In genomic region chr13:93304251-93305001, GRCm38 (mm10) we compare ENCODE assay signal across 8 mouse cellular contexts. TPM values are rescaled to one million over a fixed set of nuclear protein-coding genes. Genes with fewer than 3 reads are reported as not detected.
DNase-seq lines count a peak whose midpoint lies in the region; ATAC-seq and TF ChIP-seq lines count a peak whose summit lies in the region.

No protein-coding gene starts in this region.

- H3K4me2 ChIP-seq in heart, embryonic 13.5 days = peak overlapping the region; percentile 76
- H3K4me2 ChIP-seq in kidney, postnatal 0 days (ENCODE audit: low read length) = peak overlapping the region; percentile 81
- H3K4me2 ChIP-seq in lung, embryonic 15.5 days = peak overlapping the region; percentile 80

- peaks cover 2% of the 10 kb centered on the region for H3K36me3 ChIP-seq in G1E (replicated peaks)
- H3K36me3 ChIP-seq in heart, embryonic 13.5 days = no peaks in the 10 kb centered on the region
- H3K36me3 ChIP-seq in kidney, postnatal 0 days (ENCODE audit: insufficient read depth, low read length) = no peaks in the 10 kb centered on the region
- no peaks in the 10 kb centered on the region for H3K36me3 ChIP-seq in lung, embryonic 15.5 days

- H3K4me1 ChIP-seq in cerebellum, adult 2 months (ENCODE audit: control insufficient read depth, insufficient read depth, low read length) = no peaks in the 10 kb centered on the region; the same call in 1 of the 2 replicates
- H3K4me1 ChIP-seq in G1E (ENCODE audit: insufficient read depth, low read depth, low read length) = peaks cover 40% of the 10 kb centered on the region
- peaks cover 32% of the 10 kb centered on the region for H3K4me1 ChIP-seq in heart, embryonic 13.5 days
- H3K4me1 ChIP-seq in kidney, postnatal 0 days (replicated peaks; ENCODE audit: insufficient read depth, low read length) = no peaks in the 10 kb centered on the region
- H3K4me1 ChIP-seq in lung, embryonic 15.5 days = peaks cover 11% of the 10 kb centered on the region; the same call in 1 of the 2 replicates

- no peaks in the 10 kb centered on the region for H3K9me3 ChIP-seq in G1E (replicated peaks)
- no peaks in the 10 kb centered on the region for H3K9me3 ChIP-seq in heart, embryonic 13.5 days
- no peaks in the 10 kb centered on the region for H3K9me3 ChIP-seq in kidney, postnatal 0 days (replicated peaks; ENCODE audit: low read length)
- no peaks in the 10 kb centered on the region for H3K9me3 ChIP-seq in lung, embryonic 15.5 days

- no peak for TF ChIP-seq CTCF in cerebellum, adult 2 months (IDR thresholded peaks at IDR 0.05; ENCODE audit: borderline replicate concordance, insufficient read depth, low read depth, low read length)
- no peak for TF ChIP-seq CTCF in G1E (IDR thresholded peaks at IDR 0.05; ENCODE audit: low read depth, low read length)
- TF ChIP-seq CTCF in kidney, postnatal 0 days (IDR thresholded peaks at IDR 0.05; ENCODE audit: low read depth) = no peak

- H3K27ac ChIP-seq in cerebellum, adult 2 months (ENCODE audit: insufficient read depth, low read length) = peak overlapping the region; percentile 53
- peak overlapping the region; percentile 94 for H3K27ac ChIP-seq in heart, embryonic 13.5 days (replicated peaks)
- H3K27ac ChIP-seq in kidney, postnatal 0 days = peak overlapping the region; percentile 95
- peak overlapping the region; percentile 95 for H3K27ac ChIP-seq in lung, embryonic 15.5 days

- H3K4me3 ChIP-seq in cerebellum, adult 2 months (replicated peaks; ENCODE audit: insufficient read depth, low read depth, low read length) = peak overlapping the region; percentile 77
- peak overlapping the region; percentile 93 for H3K4me3 ChIP-seq in G1E (ENCODE audit: low read depth, low read length)
- H3K4me3 ChIP-seq in heart, embryonic 13.5 days = peak overlapping the region; percentile 88
- H3K4me3 ChIP-seq in kidney, postnatal 0 days (replicated peaks; ENCODE audit: low read depth, low read length) = peak overlapping the region; percentile 94
- H3K4me3 ChIP-seq in lung, embryonic 15.5 days = peak overlapping the region; percentile 82

- peak overlapping the region; percentile 98 for H3K9ac ChIP-seq in heart, embryonic 13.5 days
- H3K9ac ChIP-seq in kidney, postnatal 0 days (ENCODE audit: low read depth, low read length) = peak overlapping the region; percentile 84
- peak overlapping the region; percentile 88 for H3K9ac ChIP-seq in lung, embryonic 15.5 days

- no peaks in the 10 kb centered on the region for H3K27me3 ChIP-seq in cerebellum, adult 2 months (ENCODE audit: control insufficient read depth, insufficient read depth, low read length)
- H3K27me3 ChIP-seq in G1E (ENCODE audit: insufficient read depth, low read length) = no peaks in the 10 kb centered on the region
- H3K27me3 ChIP-seq in heart, embryonic 13.5 days (replicated peaks) = no peaks in the 10 kb centered on the region
- H3K27me3 ChIP-seq in kidney, postnatal 0 days (ENCODE audit: insufficient read depth, low read length) = no peaks in the 10 kb centered on the region
- no peaks in the 10 kb centered on the region for H3K27me3 ChIP-seq in lung, embryonic 15.5 days

- TF ChIP-seq POLR2A in cerebellum, adult 2 months (IDR thresholded peaks at IDR 0.05; ENCODE audit: borderline replicate concordance, insufficient read depth, low read length) = no peak

- peak in 1 of 2 experiments; percentile 44 for DNase-seq in cerebellum, adult 2 months
- no peak for DNase-seq in cerebellum, postnatal 25 days
- DNase-seq in G1E (ENCODE audit: low spot score) = no peak
- DNase-seq in embryo, embryonic 9.5 days (ENCODE audit: extremely low spot score) = peak; percentile 70
- peak; percentile 56 for DNase-seq in kidney, postnatal 0 days (ENCODE audit: low spot score)
- peak; percentile 60 for DNase-seq in right cerebral cortex, postnatal 4 days

- no peak for ATAC-seq in G1E (ENCODE audit: extremely low read depth, insufficient number of reproducible peaks, low FRiP score, poor library complexity, severe bottlenecking)
- ATAC-seq in heart, embryonic 13.5 days (ENCODE audit: extremely low read depth, insufficient number of reproducible peaks, low FRiP score, low TSS enrichment) = no peak
- ATAC-seq in kidney, postnatal 0 days (replicated peaks; ENCODE audit: low FRiP score, low read depth) = peak; percentile 44
- peak; percentile 61 for ATAC-seq in lung, embryonic 15.5 days (ENCODE audit: borderline replicate concordance, extremely low read depth, low FRiP score, low TSS enrichment)

- WGBS in cerebellum, adult 2 months = under 1% methylated on average over 64 of the region's 64 CpGs
- WGBS in heart, embryonic 13.5 days = 1% methylated on average over 50 of the region's 64 CpGs
- WGBS in kidney, postnatal 0 days = under 1% methylated on average over 64 of the region's 64 CpGs
- WGBS in lung, embryonic 15.5 days = 1% methylated on average over 51 of the region's 64 CpGs

RNA-seq across cellular contexts. Expression of gene Homer1, which starts 5.0 kb away (rescaled TPM):
- polyA plus RNA-seq in cerebellum, adult 2 months (2012; rRNA removed) = 15.7 and 15.8 TPM in 2 replicates
- total RNA-seq in G1E (2014; fragmentation: Nextera tagmentation) = 20.9 and 24.5 TPM in 2 replicates
- 27.4 and 30.4 TPM in 2 replicates for total RNA-seq in G1E (2017)
- 5.3 and 6.1 TPM in 2 replicates for polyA plus RNA-seq in G1E (2012)
- polyA plus RNA-seq in heart, embryonic 13.5 days (2015; fragmentation: Nextera tagmentation; extraction: Ambion mirVana) = 10.6 and 11.1 TPM in 2 replicates
- polyA plus RNA-seq in kidney, postnatal 0 days (2015; fragmentation: Nextera tagmentation; extraction: Ambion mirVana) = 3.2 and 3.6 TPM in 2 replicates
- 4.4 TPM in 2 replicates for polyA plus RNA-seq in lung, embryonic 15.5 days (2015; fragmentation: Nextera tagmentation; extraction: Ambion mirVana)

Comparison
In these comparisons a context has a peak if more than half of its experiments do, and no peak if none do; other contexts are left out.
1. DNase-seq: peak in embryo, embryonic 9.5 days (single experiment), kidney, postnatal 0 days (single experiment) and right cerebral cortex, postnatal 4 days (single experiment); none in cerebellum, postnatal 25 days (0 of 2) and G1E (single experiment).
2. ATAC-seq: peak in kidney, postnatal 0 days (single experiment) and lung, embryonic 15.5 days (single experiment); none in G1E (single experiment) and heart, embryonic 13.5 days (single experiment).
3. Peak in every context shown above with its lines, with median percentiles within 50 percentile points of each other: H3K27ac ChIP-seq, H3K4me3 ChIP-seq, H3K4me2 ChIP-seq and H3K9ac ChIP-seq.